Mouse (Mus musculus) thymus, adult 2 months (tissue): Measurements from ENCODE around the gene Mcm8.

Source experiments
- CTCF ChIP-seq: fragments of 200-500 bp; IDR thresholded peaks from 2 replicates; pipeline ENCODE4 v1.5.1; 2012; ENCODE audit warnings: mild to moderate bottlenecking, control low read depth, low read length, moderate library complexity, borderline replicate concordance; ENCODE audit not compliant: control insufficient read depth, poor library complexity, insufficient read depth; ENCODE audit errors: extremely low read depth
- POLR2A ChIP-seq: fragments of 200-500 bp; IDR thresholded peaks from 2 replicates; pipeline ENCODE4 v1.6.1; 2012; ENCODE audit warnings: mild to moderate bottlenecking, low read length, control low read depth, moderate library complexity; ENCODE audit not compliant: control insufficient read depth, poor library complexity, insufficient read depth; ENCODE audit errors: extremely low read depth

- TF ChIP-seq POLR2A (no peak), CTCF (no peak)
Measured at GRCm38 (mm10) chr2:132794204-132794586, 21.7 kb upstream of the Mcm8 start.
